16 mouse cellular contexts compared by ENCODE assay signal in the genomic region with DNA sequence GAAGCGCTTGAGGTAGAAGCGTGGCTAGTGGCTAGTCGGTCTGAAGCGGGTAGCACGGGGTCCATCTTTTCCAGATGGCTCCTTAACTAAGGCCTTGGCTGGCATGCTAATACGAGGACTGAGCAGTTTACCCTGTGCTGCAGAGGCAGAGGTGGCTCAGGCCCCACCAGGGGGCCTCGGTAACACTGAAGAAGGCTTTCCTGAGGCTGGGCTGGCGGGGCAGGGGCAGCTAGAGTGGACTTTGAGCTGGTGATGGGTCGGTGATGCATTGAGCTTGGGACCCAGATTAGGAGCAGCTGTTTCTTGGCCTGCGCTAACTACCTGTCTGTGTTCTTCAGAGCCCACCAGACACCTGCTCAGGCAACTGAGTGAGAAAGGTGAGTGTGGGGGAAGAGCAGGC. TPM values are rescaled to one million over a fixed set of nuclear protein-coding genes. Genes with fewer than 3 reads are reported as not detected.
A peak's percentile ranks its signal among the peaks of the same experiment; 100 is the strongest.
DNase-seq lines count a peak whose midpoint lies in the region; ATAC-seq and TF ChIP-seq lines count a peak whose summit lies in the region.
"Had no signal": no experiment of that assay in that cellular context is flagged by ENCODE, and none has a peak within 500 bp of the region (broad histone marks: within the 10 kb centered on the region; RNA-seq: fewer than 3 reads in every experiment).

No protein-coding gene starts in this region.

- no peaks in the 10 kb centered on the region for H3K9me3 ChIP-seq in lung, postnatal 0 days (ENCODE audit: low read length)
- H3K9me3 ChIP-seq in kidney, embryonic 16.5 days (ENCODE audit: low read length): 0 out of 2 replicates have a peak, but pooled peaks cover 4% of the 10 kb centered on the region
- no peaks in the 10 kb centered on the region for H3K9me3 ChIP-seq in stomach, postnatal 0 days (ENCODE audit: control insufficient read depth, low read length)
- H3K9me3 ChIP-seq: heart, embryonic 15.5 days had no signal

- H3K4me3 ChIP-seq in lung, postnatal 0 days (ENCODE audit: low read depth, low read length): no peak overlapping the region
- H3K4me3 ChIP-seq in kidney, embryonic 16.5 days (ENCODE audit: low read length): no peak overlapping the region
- H3K4me3 ChIP-seq in stomach, postnatal 0 days (ENCODE audit: low read depth, low read length): no peak overlapping the region
- H3K4me3 ChIP-seq: heart, embryonic 15.5 days had no signal

- H3K27ac ChIP-seq in lung, postnatal 0 days (ENCODE audit: low read length): no peak overlapping the region
- peak overlapping the region; percentile 95 for H3K27ac ChIP-seq in kidney, embryonic 16.5 days (ENCODE audit: low read length)
- H3K27ac ChIP-seq in stomach, postnatal 0 days (replicated peaks): no peak overlapping the region
- H3K27ac ChIP-seq: heart, embryonic 15.5 days had no signal

- TF ChIP-seq CTCF in lung, postnatal 0 days (IDR thresholded peaks at IDR 0.05): peak; percentile 33
- TF ChIP-seq CTCF in stomach, postnatal 0 days (IDR thresholded peaks at IDR 0.05; ENCODE audit: low read depth): peak; percentile 35

- H3K36me3 ChIP-seq in lung, postnatal 0 days (ENCODE audit: insufficient read depth, low read length): no peaks in the 10 kb centered on the region
- peaks cover 49% of the 10 kb centered on the region for H3K36me3 ChIP-seq in kidney, embryonic 16.5 days (ENCODE audit: insufficient read depth, low read length)
- peaks cover 27% of the 10 kb centered on the region for H3K36me3 ChIP-seq in stomach, postnatal 0 days (ENCODE audit: control insufficient read depth, insufficient read depth, low read length)

- no peak overlapping the region for H3K9ac ChIP-seq in lung, postnatal 0 days (replicated peaks; ENCODE audit: low read depth)
- H3K9ac ChIP-seq in kidney, embryonic 16.5 days (replicated peaks; ENCODE audit: low read length): peak overlapping the region; percentile 29; the same call in 1 of the 2 replicates
- H3K9ac ChIP-seq in stomach, postnatal 0 days (ENCODE audit: low read length): no peak overlapping the region
- H3K9ac ChIP-seq: heart, embryonic 15.5 days had no signal

- no peak overlapping the region for H3K4me2 ChIP-seq in lung, postnatal 0 days (replicated peaks; ENCODE audit: low read depth, low read length)
- peak overlapping the region; percentile 17; the same call in 1 of the 2 replicates for H3K4me2 ChIP-seq in kidney, embryonic 16.5 days (replicated peaks; ENCODE audit: low read depth, low read length)
- H3K4me2 ChIP-seq in stomach, postnatal 0 days (replicated peaks; ENCODE audit: low read depth): no peak overlapping the region
- H3K4me2 ChIP-seq: heart, embryonic 15.5 days had no signal

- no peaks in the 10 kb centered on the region for H3K27me3 ChIP-seq in lung, postnatal 0 days (replicated peaks; ENCODE audit: insufficient read depth, low read length)
- H3K27me3 ChIP-seq in kidney, embryonic 16.5 days (ENCODE audit: insufficient read depth, low read length): no peaks in the 10 kb centered on the region
- no peaks in the 10 kb centered on the region for H3K27me3 ChIP-seq in stomach, postnatal 0 days (ENCODE audit: control insufficient read depth, insufficient read depth, low read length)
- H3K27me3 ChIP-seq: heart, embryonic 15.5 days had no signal

- no peak for TF ChIP-seq EP300 in lung, postnatal 0 days (IDR thresholded peaks at IDR 0.05)
- TF ChIP-seq EP300 in stomach, postnatal 0 days (optimal IDR thresholded peaks at IDR 0.05): no peak

- 86% methylated on average over 10 of the region's 10 CpGs for WGBS in lung, postnatal 0 days
- WGBS in kidney, embryonic 16.5 days: 81% methylated on average over 10 of the region's 10 CpGs
- 88% methylated on average over 10 of the region's 10 CpGs for WGBS in stomach, postnatal 0 days

- DNase-seq in embryo, embryonic 11 days: peak; percentile 27
- no peak for DNase-seq in embryo, embryonic 9.5 days (ENCODE audit: extremely low spot score)
- DNase-seq in lung, postnatal 0 days (ENCODE audit: low spot score): no peak
- no peak for DNase-seq in lung, postnatal 4 days
- DNase-seq in stomach, postnatal 0 days (ENCODE audit: low spot score): no peak
- DNase-seq in T-cell, adult 2 months (ENCODE audit: low spot score): no peak
- no peak for DNase-seq in frontal cortex, postnatal 25 days (ENCODE audit: low spot score in 2 of 2)
- DNase-seq: cerebellum, postnatal 10 days; liver; lung, adult 2 months; midbrain, embryonic 14.5 days; thymus, adult 18-20 months had no signal

- ATAC-seq in lung, postnatal 0 days: no peak
- ATAC-seq in kidney, embryonic 16.5 days (ENCODE audit: low FRiP score, low TSS enrichment): peak; percentile 13; the same call in 1 of the 2 replicates
- no peak for ATAC-seq in stomach, postnatal 0 days (ENCODE audit: low FRiP score, low TSS enrichment)
- ATAC-seq: activated CD4-positive, CD25-positive, alpha-beta regulatory T cell, adult 4 months; forebrain, embryonic 14.5 days had no signal

- no peaks in the 10 kb centered on the region for H3K4me1 ChIP-seq in lung, postnatal 0 days (ENCODE audit: insufficient read depth, low read depth, low read length)
- H3K4me1 ChIP-seq in kidney, embryonic 16.5 days (ENCODE audit: insufficient read depth, low read length): peaks cover 35% of the 10 kb centered on the region
- H3K4me1 ChIP-seq in stomach, postnatal 0 days (replicated peaks; ENCODE audit: control insufficient read depth, insufficient read depth): no peaks in the 10 kb centered on the region

RNA-seq across cellular contexts. Expression of a gene that starts 40.6 kb away (rescaled TPM):
- 2.1 and 2.9 TPM in 2 replicates for polyA plus RNA-seq in lung, postnatal 0 days (2015; fragmentation: Nextera tagmentation; extraction: Ambion mirVana)
- polyA plus RNA-seq in kidney, embryonic 16.5 days (2015; fragmentation: Nextera tagmentation; extraction: Ambion mirVana): 23.0 and 24.8 TPM in 2 replicates
- polyA plus RNA-seq in stomach, postnatal 0 days (2015; fragmentation: Nextera tagmentation; extraction: Ambion mirVana): 5.7 and 6.4 TPM in 2 replicates
